In the genomic region with DNA sequence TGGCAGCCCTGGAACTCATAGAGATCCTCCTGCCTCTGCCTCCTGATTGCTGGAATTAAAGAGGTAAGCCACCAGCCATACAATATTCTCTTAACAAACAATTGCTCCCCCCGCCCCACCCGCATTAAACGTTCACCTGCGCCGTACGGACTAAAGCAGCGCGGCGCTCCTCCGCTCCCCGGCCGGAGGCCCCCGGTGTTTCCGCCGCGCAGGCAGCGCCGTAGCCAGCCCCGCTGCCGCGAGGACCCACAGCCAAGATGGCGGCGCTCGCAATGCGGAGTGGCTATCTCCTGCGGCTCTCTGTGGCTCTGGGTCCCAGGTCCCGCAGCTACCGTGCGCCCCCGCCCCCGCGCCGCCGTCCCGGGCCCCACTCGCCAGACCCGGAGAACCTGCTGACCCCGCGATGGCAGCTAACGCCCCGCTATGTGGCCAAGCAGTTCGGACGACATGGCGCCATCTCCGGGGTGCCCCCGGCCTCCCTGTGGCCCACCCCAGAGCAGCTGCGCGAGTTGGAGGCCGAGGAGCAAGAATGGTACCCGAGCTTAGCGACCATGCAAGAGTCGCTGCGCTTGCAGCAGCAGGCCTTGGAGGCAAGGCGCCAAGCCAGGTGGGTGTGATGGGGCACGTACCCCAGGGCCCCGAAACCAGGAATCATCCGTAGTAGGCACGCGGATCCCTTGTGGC, we compare ENCODE assay signal across 8 mouse cellular contexts. TPM values are rescaled to one million over a fixed set of nuclear protein-coding genes. Genes with fewer than 3 reads are reported as not detected.
DNase-seq lines count a peak whose midpoint lies in the region; ATAC-seq and TF ChIP-seq lines count a peak whose summit lies in the region.

No protein-coding gene starts in this region.

- TF ChIP-seq CTCF in cortical plate, adult 2 months (IDR thresholded peaks at IDR 0.05; ENCODE audit: extremely low read depth, insufficient read depth, low read length): no peak
- no peak for TF ChIP-seq CTCF in hindbrain, postnatal 0 days (IDR thresholded peaks at IDR 0.05; ENCODE audit: low read depth)

- peak overlapping the region; percentile 80 for H3K27ac ChIP-seq in cortical plate, adult 2 months (ENCODE audit: insufficient read depth, low read length)
- peak overlapping the region; percentile 98 for H3K27ac ChIP-seq in hindbrain, postnatal 0 days

- intact Hi-C loops in left cerebral cortex, postnatal 14 days (cut with DNase I): no loop called here

- peak overlapping the region; percentile 99 for H3K4me3 ChIP-seq in cortical plate, adult 2 months (ENCODE audit: insufficient read depth, low read length)
- H3K4me3 ChIP-seq in hindbrain, postnatal 0 days (ENCODE audit: low read length): peak overlapping the region; percentile 93
- H3K4me3 ChIP-seq in megakaryocyte, embryonic 14.5 days (replicated peaks): peak overlapping the region; percentile 98

- peaks cover 16% of the 10 kb centered on the region for H3K36me3 ChIP-seq in hindbrain, postnatal 0 days (ENCODE audit: insufficient read depth, low read length)
- peaks cover 43% of the 10 kb centered on the region for H3K36me3 ChIP-seq in megakaryocyte, embryonic 14.5 days (replicated peaks; ENCODE audit: low read length)

- H3K27me3 ChIP-seq in hindbrain, postnatal 0 days (ENCODE audit: insufficient read depth, low read length): no peaks in the 10 kb centered on the region
- no peaks in the 10 kb centered on the region for H3K27me3 ChIP-seq in megakaryocyte, embryonic 14.5 days (replicated peaks)

- no peaks in the 10 kb centered on the region for H3K9me3 ChIP-seq in hindbrain, postnatal 0 days (ENCODE audit: low read length)
- H3K9me3 ChIP-seq in megakaryocyte, embryonic 14.5 days: no peaks in the 10 kb centered on the region

- TF ChIP-seq POLR2A in cortical plate, adult 2 months (IDR thresholded peaks at IDR 0.05; ENCODE audit: extremely low read depth, insufficient read depth, low read length): peak; percentile 70

- ATAC-seq in hindbrain, postnatal 0 days: peak; percentile 77

- H3K9ac ChIP-seq in hindbrain, postnatal 0 days (replicated peaks; ENCODE audit: low read length): peak overlapping the region; percentile 95

- peak; percentile 78 for DNase-seq in adipocyte (ENCODE audit: low spot score)
- peak; percentile 81 for DNase-seq in gastrocnemius, postnatal 10 days
- DNase-seq in hindbrain, postnatal 0 days (ENCODE audit: low spot score): peak; percentile 85
- peak; percentile 67 to 79 for DNase-seq in left cerebral cortex, postnatal 14 days (ENCODE audit: low spot score in 2 of 2)
- DNase-seq in right cerebral cortex, adult 2 months (ENCODE audit: low spot score in 2 of 2): peak; percentile 75 to 84
- peak; percentile 51 for DNase-seq in urinary bladder, postnatal 10 days (ENCODE audit: low spot score)

- WGBS in hindbrain, postnatal 0 days: 1% methylated on average over 59 of the region's 59 CpGs

- H3K4me1 ChIP-seq in cortical plate, adult 2 months (ENCODE audit: control insufficient read depth, insufficient read depth, low read length): no peaks in the 10 kb centered on the region; the same call in 1 of the 2 replicates
- H3K4me1 ChIP-seq in hindbrain, postnatal 0 days (ENCODE audit: insufficient read depth, low read length): 0 out of 2 replicates have a peak, but pooled peaks cover 12% of the 10 kb centered on the region
- peaks cover 34% of the 10 kb centered on the region for H3K4me1 ChIP-seq in megakaryocyte, embryonic 14.5 days

- H3K4me2 ChIP-seq in hindbrain, postnatal 0 days (ENCODE audit: low read depth, low read length): peak overlapping the region; percentile 81

RNA-seq across cellular contexts. Expression of a gene that starts 0.9 kb away (rescaled TPM):
- polyA plus RNA-seq in cortical plate, adult 2 months (2012; rRNA removed): 26.0 and 31.2 TPM in 2 replicates
- total RNA-seq in gastrocnemius, postnatal 10 days (2021): 10 to 100 TPM; 30.3 to 33.4 TPM
- 33.0 and 34.1 TPM in 2 replicates for total RNA-seq in hindbrain, postnatal 0 days (2014; rRNA removed)
- 43.4 and 45.3 TPM in 2 replicates for polyA plus RNA-seq in hindbrain, postnatal 0 days (2015; fragmentation: Nextera tagmentation; extraction: Ambion mirVana)
- total RNA-seq in left cerebral cortex, postnatal 14 days (2021): 10 to 100 TPM; 23.4 to 23.6 TPM
- 37.4 and 49.3 TPM in 2 replicates for polyA plus RNA-seq in megakaryocyte, embryonic 14.5 days (2012; ENCODE audit: insufficient read depth, low replicate concordance)

RNA-seq across cellular contexts. Expression of a gene that starts 8.3 kb away (rescaled TPM):
- polyA plus RNA-seq in cortical plate, adult 2 months (2012; rRNA removed): 84.7 and 85.9 TPM in 2 replicates
- 100 to 1,000 TPM; 124 to 130 TPM for total RNA-seq in gastrocnemius, postnatal 10 days (2021)
- 62.5 and 68.1 TPM in 2 replicates for total RNA-seq in hindbrain, postnatal 0 days (2014; rRNA removed)
- 90.6 and 98.0 TPM in 2 replicates for polyA plus RNA-seq in hindbrain, postnatal 0 days (2015; fragmentation: Nextera tagmentation; extraction: Ambion mirVana)
- 10 to 100 TPM; 59.5 to 72.0 TPM for total RNA-seq in left cerebral cortex, postnatal 14 days (2021)
- polyA plus RNA-seq in megakaryocyte, embryonic 14.5 days (2012; ENCODE audit: insufficient read depth, low replicate concordance): 338 and 623 TPM in 2 replicates

RNA-seq across cellular contexts. Expression of a gene that starts 9.6 kb away (rescaled TPM):
- 14.9 and 16.0 TPM in 2 replicates for polyA plus RNA-seq in cortical plate, adult 2 months (2012; rRNA removed)
- total RNA-seq in gastrocnemius, postnatal 10 days (2021): 1 to 10 TPM; 5.8 to 7.3 TPM
- 6.6 and 7.2 TPM in 2 replicates for total RNA-seq in hindbrain, postnatal 0 days (2014; rRNA removed)
- polyA plus RNA-seq in hindbrain, postnatal 0 days (2015; fragmentation: Nextera tagmentation; extraction: Ambion mirVana): 12.3 and 12.5 TPM in 2 replicates
- total RNA-seq in left cerebral cortex, postnatal 14 days (2021): 1 to 10 TPM; 8.0 to 9.6 TPM
- polyA plus RNA-seq in megakaryocyte, embryonic 14.5 days (2012; ENCODE audit: insufficient read depth, low replicate concordance): 3.1 TPM in 1 of 2 replicates, not detected in the other

RNA-seq across cellular contexts. Expression of a gene that starts 14.6 kb away (rescaled TPM):
- polyA plus RNA-seq in cortical plate, adult 2 months (2012; rRNA removed): 437 and 467 TPM in 2 replicates
- total RNA-seq in gastrocnemius, postnatal 10 days (2021): 100 to 1,000 TPM; 234 to 286 TPM
- total RNA-seq in hindbrain, postnatal 0 days (2014; rRNA removed): 350 and 359 TPM in 2 replicates
- 418 and 457 TPM in 2 replicates for polyA plus RNA-seq in hindbrain, postnatal 0 days (2015; fragmentation: Nextera tagmentation; extraction: Ambion mirVana)
- total RNA-seq in left cerebral cortex, postnatal 14 days (2021): 100 to 1,000 TPM; 495 to 553 TPM
- 235 and 510 TPM in 2 replicates for polyA plus RNA-seq in megakaryocyte, embryonic 14.5 days (2012; ENCODE audit: insufficient read depth, low replicate concordance)

RNA-seq across cellular contexts. Expression of a gene that starts 24.6 kb away (rescaled TPM):
- polyA plus RNA-seq in cortical plate, adult 2 months (2012; rRNA removed): 58.7 and 60.4 TPM in 2 replicates
- 10 to 100 TPM; 29.7 to 31.4 TPM for total RNA-seq in gastrocnemius, postnatal 10 days (2021)
- 77.5 and 86.1 TPM in 2 replicates for total RNA-seq in hindbrain, postnatal 0 days (2014; rRNA removed)
- 87.4 and 89.8 TPM in 2 replicates for polyA plus RNA-seq in hindbrain, postnatal 0 days (2015; fragmentation: Nextera tagmentation; extraction: Ambion mirVana)
- 10 to 100 TPM; 50.1 to 51.6 TPM for total RNA-seq in left cerebral cortex, postnatal 14 days (2021)
- polyA plus RNA-seq in megakaryocyte, embryonic 14.5 days (2012; ENCODE audit: insufficient read depth, low replicate concordance): 30.7 and 64.8 TPM in 2 replicates

Comparison
In these comparisons a context has a peak if more than half of its experiments do, and no peak if none do; other contexts are left out.
1. Peak in every context shown above with its lines: DNase-seq, ATAC-seq, H3K4me3 ChIP-seq and H3K27ac ChIP-seq.